Mouse (Mus musculus) spleen, embryonic (tissue): ENCODE measurements at regions not wholly inside any gene's neighbourhood (a gene's known extent, or its start where the extent isn't known, plus 50 kb on each side); places are given as distances from the start of the nearest gene placed in this dataset.

ENCODE experiments used
- CTCF ChIA-PET: fragments of 350-600 bp; sonication (Branson Sonifier 250); formaldehyde crosslinking; loops from one replicate; lab custom pipeline; 2022; lab: Charles Lee

DNA sequence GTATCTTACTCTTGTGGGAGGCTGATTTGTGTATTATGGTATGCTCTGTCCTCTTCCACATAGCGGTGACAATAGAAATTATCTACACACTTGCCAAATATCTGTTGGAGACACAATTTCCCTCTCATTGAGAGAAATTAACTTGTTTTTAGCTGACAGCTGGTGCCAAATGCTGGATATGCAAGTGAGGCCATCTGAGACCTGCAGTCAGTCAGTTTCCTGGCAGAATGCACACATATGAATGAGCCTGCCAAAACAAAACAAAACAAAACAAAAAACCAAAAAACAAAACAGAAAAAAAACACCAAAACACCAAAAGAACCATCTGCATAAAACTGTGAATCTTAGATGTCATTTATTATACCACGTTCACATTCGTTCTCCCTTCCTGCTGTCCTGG is 233.7 kb upstream of the Gm12728 start:
- CTCF ChIA-PET: no interaction called here

DNA sequence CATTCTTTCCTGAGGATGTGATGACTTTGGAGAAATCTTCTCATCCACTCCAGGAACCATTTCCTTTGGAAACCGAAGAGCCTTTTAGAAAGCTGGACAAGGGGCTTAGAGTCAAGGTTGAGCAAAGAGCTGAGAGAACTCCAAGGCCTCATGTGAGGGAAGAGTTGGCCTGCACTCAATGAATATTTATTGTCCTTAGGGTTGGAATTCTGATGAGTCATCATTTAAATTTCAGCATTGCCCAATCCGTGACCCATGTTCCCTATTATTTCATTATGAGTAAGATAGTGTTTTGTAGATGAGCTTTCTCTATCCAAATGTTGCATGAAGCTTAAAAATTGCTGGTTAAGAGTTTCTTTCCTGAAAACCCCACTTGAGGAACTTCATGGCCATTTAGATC is 232.3 kb upstream of the Gm12728 start:
- CTCF ChIA-PET: no interaction called here

DNA sequence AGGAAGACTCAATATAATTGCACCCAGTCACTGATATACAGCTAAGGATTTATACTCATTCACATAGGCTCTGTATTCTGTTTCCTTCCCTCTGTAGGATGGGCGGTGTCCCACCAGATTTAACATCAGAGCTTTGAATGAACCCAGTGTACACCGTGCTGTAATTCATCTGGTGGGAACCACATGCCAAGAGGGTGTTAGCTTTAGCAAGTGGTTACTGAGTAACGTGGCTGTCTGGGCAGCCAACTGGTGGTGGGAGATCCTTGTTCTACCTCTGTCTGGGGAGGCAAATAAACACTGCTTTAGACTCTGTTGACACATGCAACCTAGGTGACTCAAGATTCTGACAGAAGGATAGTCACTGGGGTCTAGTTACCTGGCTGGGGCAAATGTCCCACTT is 229.6 kb upstream of the Gm12728 start:
- CTCF ChIA-PET: no interaction called here

DNA sequence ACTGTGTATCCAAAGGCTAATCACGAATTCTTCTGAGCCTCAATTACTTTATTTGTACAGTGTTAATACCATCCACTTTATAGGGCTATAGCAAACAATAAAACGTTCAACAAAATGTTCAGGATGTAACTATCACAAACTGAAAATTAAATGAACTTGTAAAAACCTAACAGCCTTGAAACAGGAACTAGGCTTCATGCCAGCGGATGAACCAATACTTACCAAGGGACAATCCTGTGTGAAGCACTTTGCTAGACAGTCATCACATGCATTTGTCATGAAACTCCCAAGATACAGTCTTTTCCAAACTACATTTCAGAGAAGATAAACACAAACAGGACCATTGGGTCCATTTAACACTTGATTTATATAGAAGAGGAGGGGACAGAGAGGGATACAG is 228.9 kb upstream of the Gm12728 start:
- CTCF ChIA-PET: no interaction called here

DNA sequence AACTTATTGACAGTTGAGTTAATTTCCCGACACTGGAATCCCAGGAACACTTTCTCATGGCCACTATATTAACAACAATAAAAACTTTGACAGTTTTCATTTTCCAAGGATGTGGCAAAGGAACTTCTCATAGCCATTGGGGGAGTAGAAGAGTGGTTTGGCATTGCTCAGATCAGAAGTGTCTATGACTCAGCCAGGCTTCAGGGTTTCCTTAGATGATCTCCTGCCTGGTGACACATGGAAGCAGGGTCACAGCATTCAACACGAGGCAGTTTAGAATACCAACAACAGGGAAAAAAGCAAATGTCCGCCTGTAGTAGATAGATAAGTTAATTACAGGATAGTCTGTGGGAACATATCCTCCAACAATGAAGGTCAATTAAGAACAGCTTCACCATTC is 228.1 kb upstream of the Gm12728 start:
- CTCF ChIA-PET: no interaction called here

DNA sequence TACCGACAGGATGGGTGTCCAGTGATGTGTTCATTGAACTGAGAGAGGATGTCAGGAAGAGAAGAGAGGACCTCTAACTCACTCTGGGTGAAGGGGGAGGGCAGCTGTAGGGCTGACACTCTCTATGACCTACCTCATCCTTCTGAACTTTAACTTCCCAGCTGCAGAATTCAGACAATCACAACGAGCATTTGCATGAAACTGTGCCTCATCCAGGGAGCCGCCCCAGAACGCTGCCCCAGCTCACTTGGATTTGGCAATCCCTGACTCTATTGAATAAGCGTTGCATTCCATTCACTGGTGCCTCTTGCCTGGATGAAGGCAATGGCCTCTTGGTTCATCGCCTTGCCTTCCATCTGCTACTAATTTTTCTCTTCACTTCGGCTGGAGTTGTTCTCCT is 223.9 kb upstream of the Gm12728 start:
- CTCF ChIA-PET: no interaction called here

DNA sequence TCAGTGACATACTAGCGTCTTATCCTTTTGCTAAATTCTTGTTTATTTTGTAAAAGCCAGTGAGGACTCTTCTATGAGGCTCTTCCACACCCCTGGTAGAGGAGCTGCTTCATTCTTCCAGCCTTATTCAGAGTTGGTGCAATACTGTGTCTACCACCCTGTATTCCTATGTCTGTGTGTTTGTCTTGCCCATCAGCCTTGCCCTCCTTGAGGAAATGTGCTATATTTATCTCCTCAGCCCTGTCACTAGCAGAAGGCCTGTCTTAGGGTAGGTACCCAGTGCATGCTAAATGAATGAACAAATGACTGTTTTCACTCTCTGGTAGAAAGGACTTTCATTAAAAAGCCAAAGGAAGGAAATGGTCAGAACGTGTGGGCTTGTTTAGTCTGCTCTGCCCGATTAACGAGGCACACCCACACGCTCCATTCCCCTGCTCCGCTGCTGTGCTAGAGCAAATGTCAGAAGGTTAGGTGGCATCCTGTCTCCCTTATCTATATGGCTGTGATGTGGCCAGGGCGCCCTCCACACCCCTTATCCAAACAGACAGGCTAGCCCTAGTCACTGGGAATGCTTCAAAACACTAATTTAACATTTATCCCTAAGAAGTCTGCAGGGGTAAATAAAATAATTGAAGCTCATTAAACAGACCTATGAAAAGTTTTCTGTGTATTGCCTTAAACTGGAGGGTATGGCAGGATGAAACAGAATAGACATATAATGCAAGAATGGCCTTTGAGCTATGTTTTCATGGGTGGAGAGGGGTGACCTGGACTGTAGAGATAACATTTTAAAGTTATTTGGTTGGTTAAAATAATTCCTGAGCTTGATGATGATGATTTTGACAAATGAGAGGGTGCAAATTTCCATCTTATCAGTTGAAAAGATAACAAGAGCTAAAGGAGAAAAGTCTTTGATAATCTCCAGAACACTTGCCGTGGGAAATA is 222.9 kb upstream of the Gm12728 start:
- CTCF ChIA-PET: no interaction called here

DNA sequence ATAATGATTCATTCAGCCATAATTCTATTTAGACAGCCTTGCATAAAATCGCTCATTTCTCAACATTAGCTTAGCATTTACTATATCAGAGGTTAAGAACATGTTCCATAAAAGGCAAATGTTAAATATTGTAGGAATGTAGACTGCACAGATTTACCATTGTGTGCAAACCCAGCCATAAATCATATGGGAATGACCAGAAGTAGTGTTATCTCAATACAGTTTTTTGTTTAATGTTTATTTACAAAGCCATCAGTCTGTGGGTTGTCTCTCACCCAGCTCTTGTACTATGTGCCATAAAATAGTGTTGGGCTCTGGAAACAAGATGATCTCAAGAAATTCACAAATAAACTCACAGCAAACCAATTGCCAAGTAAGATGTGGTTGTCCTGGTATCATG is 220.0 kb upstream of the Gm12728 start:
- CTCF ChIA-PET: no interaction called here

DNA sequence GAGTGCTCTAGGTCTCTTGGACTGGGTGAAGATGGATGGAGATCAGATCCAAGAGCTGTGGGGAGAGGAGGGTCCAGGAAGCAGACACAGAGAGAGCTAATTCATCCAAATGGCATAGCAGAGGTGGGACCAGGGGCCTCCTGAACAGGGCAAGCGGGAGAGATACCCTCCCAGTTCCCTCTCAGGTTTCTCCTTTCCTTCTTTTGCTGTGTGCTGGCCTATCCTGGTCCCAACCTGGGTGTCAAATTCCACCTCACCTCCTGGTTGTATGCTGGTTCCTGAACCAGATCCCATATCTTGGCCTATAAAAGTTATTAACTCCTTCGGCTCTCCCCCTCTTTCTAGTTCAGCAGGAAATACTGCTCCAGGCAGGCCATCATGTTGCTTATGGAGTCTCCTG is 214.1 kb upstream of the Gm12728 start:
- CTCF ChIA-PET: no interaction called here

DNA sequence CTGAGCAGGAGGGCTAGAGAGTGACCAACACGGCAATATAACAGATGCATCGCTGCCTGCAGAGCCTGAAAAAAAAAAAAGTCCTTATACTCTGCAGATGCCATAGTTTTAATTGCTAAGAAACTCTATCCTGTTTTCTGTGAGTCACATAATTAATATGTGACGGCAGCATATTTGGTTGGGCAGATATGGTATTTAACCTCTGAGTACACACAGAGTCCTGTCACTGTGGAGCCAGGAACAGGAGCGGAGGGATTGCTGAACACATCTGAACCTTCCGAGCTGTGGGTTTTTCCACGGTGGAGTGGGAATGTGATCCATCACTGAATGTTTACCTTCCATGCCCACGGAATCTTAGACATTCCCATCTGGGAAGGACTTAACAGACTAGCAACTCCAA is 208.7 kb upstream of the Gm12728 start:
- CTCF ChIA-PET: no interaction called here

DNA sequence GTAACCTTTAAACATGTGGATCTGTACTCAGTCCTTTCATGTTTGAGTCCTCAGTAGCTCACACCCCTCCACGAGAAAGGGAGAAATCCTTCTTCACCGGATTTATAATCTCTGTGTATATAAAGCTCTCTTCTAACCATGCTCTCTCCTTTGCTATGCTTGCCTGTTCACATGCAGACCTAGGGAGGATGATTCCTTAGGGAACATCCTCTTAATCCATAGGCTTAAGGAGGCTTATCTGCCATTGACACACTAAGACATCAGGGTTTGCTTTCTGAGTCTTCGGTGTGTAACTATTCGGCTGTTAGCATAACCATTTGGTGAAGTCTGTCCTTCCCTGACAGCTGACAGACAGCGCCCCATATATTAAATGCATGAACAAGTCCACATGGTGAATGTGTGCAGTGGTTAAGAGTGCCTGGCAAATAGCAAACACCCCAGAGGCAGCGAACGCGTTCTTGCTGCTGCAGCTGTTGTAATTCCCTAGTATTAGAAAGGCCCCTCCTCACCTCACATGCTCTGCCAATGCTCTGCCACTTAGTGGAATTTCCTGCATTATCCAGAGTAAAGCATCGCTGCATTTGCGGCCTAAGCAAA is 205.2 kb upstream of the Gm12728 start:
- CTCF ChIA-PET: no interaction called here

DNA sequence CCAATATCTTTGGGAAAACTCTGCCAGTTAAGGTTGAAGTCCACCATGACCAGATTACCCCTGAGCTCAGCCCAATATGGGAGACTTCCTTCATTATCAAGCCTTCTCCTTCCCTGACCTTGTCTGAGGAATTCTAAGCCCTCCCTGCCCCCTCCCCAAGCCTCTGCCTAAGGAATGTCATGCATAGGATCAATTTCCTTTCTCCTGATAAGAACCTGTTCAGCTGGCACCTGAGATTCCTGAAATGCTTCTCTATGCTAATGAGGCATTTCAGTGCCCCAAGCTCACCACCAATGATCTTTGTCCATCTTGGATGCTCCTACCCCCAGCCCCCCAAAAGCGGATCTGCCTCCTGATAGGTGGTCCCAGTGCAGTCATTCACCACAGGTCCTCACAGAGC is 186.0 kb upstream of the Gm12728 start:
- CTCF ChIA-PET: no interaction called here

DNA sequence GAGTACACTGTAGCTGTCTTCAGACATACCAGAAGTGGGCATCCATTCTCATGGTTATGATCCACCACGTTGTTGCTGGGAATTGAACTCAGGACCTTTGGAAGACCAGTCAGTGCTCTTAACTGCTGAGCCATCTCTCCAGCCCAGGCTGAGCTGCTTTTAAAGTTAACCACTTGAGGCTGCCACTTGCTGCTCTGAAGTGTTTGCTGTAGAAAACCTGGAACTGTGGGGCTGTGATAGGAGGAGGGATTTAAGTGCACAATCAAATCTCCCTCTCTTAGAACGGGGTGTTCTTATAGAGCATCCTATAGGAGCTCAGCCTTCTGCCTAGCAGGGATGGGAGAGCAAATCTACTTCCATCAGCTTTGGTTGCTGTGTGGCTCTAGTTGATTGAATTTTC is 185.1 kb upstream of the Gm12728 start:
- CTCF ChIA-PET: no interaction called here

DNA sequence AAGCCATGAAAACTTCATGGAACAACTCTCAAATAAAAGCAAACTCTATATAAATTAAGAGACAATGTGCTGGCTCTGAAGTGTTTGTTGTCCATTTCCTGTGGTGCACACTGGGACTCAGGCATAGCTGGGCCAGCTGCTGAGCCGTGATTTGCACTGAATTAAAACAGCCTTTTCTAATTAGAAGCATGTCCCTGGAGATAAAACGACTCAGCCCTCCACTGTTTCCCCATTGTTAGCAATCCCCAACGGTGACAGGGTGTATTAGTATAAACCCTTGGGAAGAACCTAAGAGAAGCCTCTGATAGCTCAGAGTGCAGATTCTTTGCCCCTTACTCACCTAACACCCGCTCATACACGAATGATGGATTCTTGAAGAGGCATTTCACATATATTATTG is 182.9 kb upstream of the Gm12728 start:
- CTCF ChIA-PET: no interaction called here

DNA sequence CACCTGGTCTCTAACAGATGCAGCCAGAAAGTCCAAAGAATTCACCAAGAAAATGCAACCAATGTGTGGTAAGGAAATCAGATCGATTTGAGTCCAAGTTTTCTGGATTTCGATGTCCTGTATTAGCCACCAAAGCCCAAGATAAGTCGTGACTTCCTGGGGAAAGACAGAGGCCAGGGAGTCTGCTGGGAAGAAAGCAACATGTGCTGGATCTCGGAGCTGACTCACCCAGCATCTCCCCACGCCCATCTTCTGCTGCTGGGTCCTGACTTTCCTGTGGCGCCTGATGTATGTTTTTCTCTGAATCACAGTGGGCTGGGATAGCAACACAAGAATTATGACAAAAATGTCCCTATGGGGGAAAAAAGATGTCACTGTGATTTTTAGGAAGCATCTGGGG is 178.8 kb upstream of the Gm12728 start:
- CTCF ChIA-PET: no interaction called here

DNA sequence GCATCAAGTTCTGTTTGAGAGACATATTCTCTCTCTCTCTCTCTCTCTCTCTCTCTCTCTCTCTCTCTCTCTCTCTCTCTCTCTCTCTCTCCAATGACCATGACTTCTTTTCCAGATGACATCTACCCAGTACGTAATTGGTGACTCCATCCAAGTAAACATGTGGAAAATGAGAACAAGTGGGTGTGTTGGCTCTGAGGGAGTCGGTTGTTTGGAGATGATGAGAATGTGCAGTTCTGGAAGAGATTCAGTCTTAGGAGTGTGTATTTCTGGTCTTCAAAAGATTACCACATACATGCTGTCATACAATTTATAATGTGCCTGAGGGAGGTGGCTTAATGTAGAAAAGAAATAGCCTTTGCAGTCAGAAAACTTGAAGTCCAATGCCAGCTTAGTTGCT is 175.3 kb upstream of the Gm12728 start:
- CTCF ChIA-PET: no interaction called here

DNA sequence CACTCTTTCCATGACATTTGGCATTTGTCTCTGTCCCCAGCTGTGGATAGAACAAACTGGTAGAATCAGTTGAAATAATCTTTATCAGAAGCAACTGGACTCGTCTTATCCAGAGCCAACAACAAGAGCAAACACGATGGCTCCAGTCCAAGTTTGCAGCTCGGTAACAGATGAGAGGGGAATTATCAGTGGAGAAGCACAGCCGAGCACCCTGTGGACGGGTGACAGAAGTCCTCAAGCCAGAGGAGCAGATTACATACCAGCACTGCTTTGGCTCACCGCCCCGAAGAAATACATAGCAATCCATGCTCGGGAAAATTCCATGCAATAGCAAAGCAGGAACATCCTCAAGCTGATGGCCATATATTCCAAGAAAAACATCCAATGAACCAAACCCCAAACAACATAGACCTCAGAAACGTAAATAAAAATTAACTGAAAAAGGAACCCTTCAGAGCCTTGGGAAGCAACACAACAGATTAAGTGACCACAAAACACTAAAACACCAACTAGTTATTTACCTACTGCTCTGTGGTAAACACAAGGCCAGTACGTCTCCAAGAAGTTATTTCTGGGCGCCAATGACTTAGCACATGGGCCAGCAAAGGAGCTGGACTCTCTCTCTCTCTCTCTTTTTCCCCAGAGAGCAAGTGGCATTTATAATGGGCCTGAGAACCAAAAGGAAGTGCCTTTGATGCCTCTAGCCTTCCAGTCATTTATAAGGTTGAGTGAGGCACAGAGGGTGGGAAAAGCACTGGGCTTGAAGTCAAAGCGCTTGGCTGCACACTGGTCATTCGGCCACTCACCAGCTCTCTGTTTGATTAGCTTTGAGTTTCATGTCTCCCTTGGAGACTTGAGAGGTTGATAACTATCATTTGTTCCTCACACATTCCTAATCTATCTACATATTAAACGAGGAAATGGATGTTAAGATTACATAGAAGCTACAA is 163.0 kb upstream of the Gm12728 start:
- CTCF ChIA-PET: no interaction called here

DNA sequence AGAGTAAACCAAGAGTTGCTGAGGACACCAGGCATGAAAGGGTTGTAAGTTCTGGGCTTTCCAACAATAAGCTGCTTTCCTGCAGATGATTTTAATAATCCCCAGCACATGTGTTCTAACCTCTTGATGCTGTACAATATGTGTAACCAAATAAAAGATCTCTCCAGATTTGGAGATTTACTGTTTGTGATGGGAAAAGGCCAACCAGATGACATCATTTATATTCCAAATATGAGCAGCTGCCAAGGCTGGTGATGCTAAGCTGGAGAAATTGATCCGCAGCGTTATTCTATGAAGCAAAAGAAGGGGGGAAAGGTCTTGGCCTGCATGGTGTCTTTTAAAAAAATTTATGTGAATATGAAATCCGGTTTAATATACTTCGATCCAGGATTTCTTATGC is 160.1 kb upstream of the Gm12728 start:
- CTCF ChIA-PET: no interaction called here

DNA sequence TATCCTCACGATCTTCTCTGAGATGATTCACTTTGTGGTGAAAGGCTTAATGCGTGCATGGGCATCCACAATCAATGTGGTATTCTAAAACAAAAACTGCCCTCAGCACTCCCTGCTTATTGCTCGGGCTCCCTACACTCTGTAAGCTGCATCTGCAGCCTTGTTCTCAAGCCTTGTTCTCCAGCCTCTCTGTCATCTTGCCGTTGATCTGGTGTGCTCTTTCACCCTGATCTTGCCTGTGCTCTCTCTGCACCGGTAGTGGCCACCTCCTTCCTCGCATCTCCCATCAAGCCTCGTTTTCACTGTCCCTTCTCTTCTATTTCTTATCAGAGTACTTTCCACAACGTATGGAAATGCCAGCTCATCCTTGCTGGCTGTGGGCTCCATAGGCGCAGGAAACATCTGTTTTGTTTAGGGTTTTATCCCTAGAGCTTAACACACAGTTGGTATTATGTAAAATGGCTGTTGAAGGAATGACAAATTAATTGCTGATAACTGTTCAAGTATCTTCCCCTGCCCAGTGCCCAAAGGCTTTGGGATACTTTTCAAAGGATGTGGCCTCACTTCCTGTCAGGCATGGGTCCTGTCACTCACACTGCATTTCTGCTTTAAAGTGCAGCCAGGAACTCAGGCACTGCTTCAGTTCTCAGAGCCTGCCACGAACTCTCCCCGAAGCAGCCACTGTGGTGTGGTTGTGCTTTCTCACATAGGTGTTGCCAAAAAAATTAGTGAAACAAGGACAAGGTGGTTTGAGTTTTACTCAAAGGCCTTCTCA is 158.9 kb upstream of the Gm12728 start:
- CTCF ChIA-PET: no interaction called here

DNA sequence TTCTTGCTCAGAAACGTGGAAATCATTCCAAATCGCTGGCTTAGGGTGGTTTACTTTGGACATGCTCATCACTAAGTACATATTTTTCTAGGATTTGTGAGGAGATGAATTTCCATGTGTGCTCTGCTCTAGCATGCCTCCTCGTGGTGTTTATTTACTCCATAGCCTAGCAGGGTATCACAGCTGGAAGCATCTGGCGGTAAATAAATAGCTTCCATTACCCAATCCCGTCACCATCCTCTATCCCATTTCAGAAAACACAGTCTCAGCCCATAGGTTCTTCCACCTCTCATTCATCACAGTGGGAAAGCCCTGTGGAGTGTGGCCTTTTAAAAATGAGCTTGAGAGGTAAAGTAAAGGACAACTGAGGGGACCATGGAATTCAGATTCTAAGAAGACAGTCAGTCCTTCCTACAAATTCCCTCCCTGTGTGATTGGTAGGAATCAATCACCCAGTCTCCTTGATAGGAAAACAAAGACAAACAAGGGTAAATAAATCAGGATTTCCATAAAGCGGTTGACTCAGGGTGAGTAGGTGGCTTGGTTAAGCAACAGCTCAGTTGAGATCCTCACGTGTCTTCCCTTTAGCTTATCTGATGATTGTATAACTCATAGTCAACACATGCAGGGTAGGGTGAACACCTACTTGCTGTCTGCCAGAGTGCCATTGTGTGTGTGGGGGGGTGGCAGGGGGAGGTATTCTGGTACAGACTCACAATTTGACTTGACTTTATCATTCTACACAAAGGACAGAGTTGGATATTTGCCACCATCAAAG is 156.9 kb upstream of the Gm12728 start:
- CTCF ChIA-PET: no interaction called here

DNA sequence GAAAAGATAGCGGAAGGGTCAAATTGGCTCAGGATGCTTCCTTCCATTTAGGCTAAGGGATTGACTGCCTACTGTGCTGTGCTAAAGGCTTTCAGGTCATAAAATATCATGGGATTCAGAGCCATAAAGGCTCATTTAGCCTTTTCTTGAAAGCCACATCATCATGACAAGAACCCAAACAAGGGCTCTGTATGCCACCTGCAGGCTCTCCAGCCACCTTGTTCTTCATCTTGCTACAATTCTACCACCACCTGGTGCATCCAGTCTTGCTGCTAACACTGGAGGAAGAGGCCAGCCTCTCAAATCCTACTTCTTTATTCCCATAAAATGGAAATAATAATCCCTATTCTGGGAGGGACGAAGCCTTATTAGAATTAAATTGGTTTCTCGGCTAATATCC is 155.9 kb upstream of the Gm12728 start:
- CTCF ChIA-PET: no interaction called here
